Mouse (Mus musculus) urinary bladder, postnatal 10 days (tissue): ENCODE measurements around the gene Grin3b.
"Not testable (repeated sequence)": the region's sequence is repeated elsewhere in the genome, so short reads cannot be mapped to it uniquely, and the experiment has no call there.

Experiments
- DNase-seq: peaks from one replicate; pipeline ENCODE4 v3.0.0; 2022; ENCODE audit warnings: low spot score

Gene Grin3b

GRCm38 (mm10) chr10:79936284-79936910 is 34.1 kb upstream of the Grin3b start:
- DNase-seq: no peak

- DNase-seq: no peak
These were observed 33.5 kb upstream of the Grin3b start for GRCm38 (mm10) chr10:79936911-79937441.

- DNase-seq: no peak
These were observed 32.6 kb upstream of the Grin3b start for GRCm38 (mm10) chr10:79937775-79938526.

GRCm38 (mm10) chr10:79940749-79941148 is 29.8 kb upstream of the Grin3b start:
- DNase-seq: no peak

GRCm38 (mm10) chr10:79942988-79943387 is 27.5 kb upstream of the Grin3b start:
- no peak for DNase-seq

GRCm38 (mm10) chr10:79943471-79943901 is 27.0 kb upstream of the Grin3b start:
- DNase-seq: no peak

- DNase-seq: no peak
These were observed 24.8 kb upstream of the Grin3b start for GRCm38 (mm10) chr10:79945507-79946234.

GRCm38 (mm10) chr10:79946752-79947322 is 23.7 kb upstream of the Grin3b start:
- no peak for DNase-seq

GRCm38 (mm10) chr10:79947502-79947901 is 23.0 kb upstream of the Grin3b start:
- no peak for DNase-seq

GRCm38 (mm10) chr10:79949873-79950272 is 20.6 kb upstream of the Grin3b start:
- DNase-seq: no peak

- DNase-seq: no peak
These were observed 19.9 kb upstream of the Grin3b start for GRCm38 (mm10) chr10:79950661-79951060.

- no peak for DNase-seq
These were observed 16.6 kb upstream of the Grin3b start for GRCm38 (mm10) chr10:79953946-79954345.

- DNase-seq: no peak
These were observed 14.8 kb upstream of the Grin3b start for GRCm38 (mm10) chr10:79955691-79956090.

GRCm38 (mm10) chr10:79956643-79957154 is 13.8 kb upstream of the Grin3b start:
- no peak for DNase-seq

- DNase-seq: no peak
These were observed 12.2 kb upstream of the Grin3b start for GRCm38 (mm10) chr10:79958140-79958816.

GRCm38 (mm10) chr10:79959412-79959811 is 11.1 kb upstream of the Grin3b start:
- not testable (repeated sequence) for DNase-seq

GRCm38 (mm10) chr10:79959847-79960601 is 10.5 kb upstream of the Grin3b start, which contains the start of gene Wdr18:
Wdr18 (plus strand) TSS chr10:79960152.
- peak; percentile 99 for DNase-seq

- DNase-seq: no peak
These were observed 9.7 kb upstream of the Grin3b start for GRCm38 (mm10) chr10:79960671-79961294.

GRCm38 (mm10) chr10:79964727-79965126 is 5.8 kb upstream of the Grin3b start:
- DNase-seq: no peak

- no peak for DNase-seq
These were observed 5.2 kb upstream of the Grin3b start for GRCm38 (mm10) chr10:79965325-79965724.
